Mouse (Mus musculus) limb, embryonic 10.5 days (tissue): ENCODE results near the gene Sult1d1. TPM values are rescaled to one million over a fixed set of nuclear protein-coding genes. Genes with fewer than 3 reads are reported as not detected.
"Not testable (repeated sequence)": the region's sequence is repeated elsewhere in the genome, so short reads cannot be mapped to it uniquely, and the experiment has no call there.

Experiments used
- DNase-seq: peaks from one replicate; pipeline ENCODE4 v3.0.0-alpha.2; 2017; ENCODE audit warnings: low spot score
- H3K27ac ChIP-seq: fragments of 300-500 bp; sonication (generic); 2 replicates; pipeline ENCODE4 v1.5.1; 2016; ENCODE audit warnings: mild to moderate bottlenecking
- H3K27me3 ChIP-seq: fragments of 300-500 bp; sonication (generic); 2 replicates; pipeline ENCODE4 v1.6.1; 2016; ENCODE audit warnings: low read depth, mild to moderate bottlenecking; ENCODE audit not compliant: poor library complexity, severe bottlenecking
- H3K36me3 ChIP-seq: fragments of 300-500 bp; sonication (generic); 2 replicates; pipeline ENCODE4 v1.6.1; 2016; ENCODE audit warnings: mild to moderate bottlenecking, moderate library complexity
- H3K4me1 ChIP-seq: fragments of 300-500 bp; sonication (generic); 2 replicates; pipeline ENCODE4 v1.6.1; 2016
- H3K4me3 ChIP-seq: fragments of 300-500 bp; sonication (generic); 2 replicates; pipeline ENCODE4 v1.5.1; 2016; ENCODE audit warnings: mild to moderate bottlenecking, moderate library complexity
- H3K9me3 ChIP-seq: fragments of 300-500 bp; sonication (generic); replicated peaks from 2 replicates; pipeline ENCODE4 v1.6.1; 2016; ENCODE audit warnings: mild to moderate bottlenecking
- WGBS: fragments of 180-500 bp; shearing (Covaris S2); methylation state at CpG from one replicate; pipeline ENCODE4 v1.1.7; 2016; 5-methylcytosine and 5-hydroxymethylcytosine counted together
- microRNA-seq: library from miRNA; unstranded; fragments of <30 nt; microRNA quantifications from one replicate; pipeline ENCODE4, GENCODE M21; 2017
- polyA plus RNA-seq: library from polyadenylated mRNA; unstranded; fragments of >200 nt; fragmentation: Nextera tagmentation; extraction: Ambion mirVana; gene quantifications from 2 replicates; pipeline ENCODE4 v1.2.1, GENCODE M21; 2016

Sult1d1 gene
- polyA plus RNA-seq, 1 experiment from 2014 or later = not detected

DNA sequence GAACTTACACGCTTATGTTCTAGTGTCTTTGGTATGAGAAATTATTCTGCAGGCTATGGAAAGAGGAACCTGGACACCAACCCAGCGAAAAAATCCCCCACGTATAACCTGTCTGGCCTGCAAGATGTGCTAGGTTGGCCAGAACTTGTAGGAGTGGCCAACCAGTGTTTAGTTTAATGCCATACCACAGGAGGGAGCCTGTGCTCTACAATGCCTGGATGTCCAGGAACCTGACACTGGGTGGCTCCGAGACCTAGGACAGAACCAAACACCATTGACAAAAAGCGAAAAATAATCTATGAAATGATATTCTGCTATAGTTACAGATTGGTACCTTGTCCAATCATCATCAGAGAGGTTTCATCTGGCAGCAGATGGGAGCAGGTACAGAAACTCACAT, 8.7 kb downstream of the Sult1d1 start:
- no peak for DNase-seq
- H3K27ac ChIP-seq = no peak overlapping the region
- WGBS = 73% methylated on average over 5 of the region's 5 CpGs
- H3K4me1 ChIP-seq = no peaks in the 10 kb centered on the region
- H3K27me3 ChIP-seq = no peaks in the 10 kb centered on the region
- no peak overlapping the region for H3K4me3 ChIP-seq
- no peaks in the 10 kb centered on the region for H3K9me3 ChIP-seq
- H3K36me3 ChIP-seq = no peaks in the 10 kb centered on the region

DNA sequence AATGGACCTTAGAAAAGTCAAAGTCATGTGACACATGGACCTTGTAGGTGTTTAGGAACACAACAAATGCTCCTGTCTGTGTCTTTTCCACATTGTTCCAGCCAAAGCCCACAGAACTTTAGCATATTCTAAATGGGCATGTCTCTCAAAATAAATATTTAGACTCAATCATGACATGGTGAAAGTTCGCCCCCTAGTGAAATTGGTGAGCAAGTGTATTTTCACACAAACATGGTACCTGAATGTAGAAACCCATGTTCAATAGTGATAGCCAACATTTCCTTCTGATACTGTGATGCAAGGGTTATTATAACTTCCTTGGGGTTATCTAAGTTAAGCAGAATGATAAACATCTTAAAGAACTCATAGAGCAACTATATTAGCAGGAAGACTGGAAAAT, 17.9 kb downstream of the Sult1d1 start:
- Histone ChIP-seq H3K4me3 (no peak overlapping the region), H3K27ac (no peak overlapping the region), H3K27me3 (no peaks in the 10 kb centered on the region), H3K4me1 (no peaks in the 10 kb centered on the region), H3K36me3 (no peaks in the 10 kb centered on the region), H3K9me3 (no peaks in the 10 kb centered on the region)
- WGBS = 47% methylated on average over 1 of the region's 1 CpGs
- no peak for DNase-seq

DNA sequence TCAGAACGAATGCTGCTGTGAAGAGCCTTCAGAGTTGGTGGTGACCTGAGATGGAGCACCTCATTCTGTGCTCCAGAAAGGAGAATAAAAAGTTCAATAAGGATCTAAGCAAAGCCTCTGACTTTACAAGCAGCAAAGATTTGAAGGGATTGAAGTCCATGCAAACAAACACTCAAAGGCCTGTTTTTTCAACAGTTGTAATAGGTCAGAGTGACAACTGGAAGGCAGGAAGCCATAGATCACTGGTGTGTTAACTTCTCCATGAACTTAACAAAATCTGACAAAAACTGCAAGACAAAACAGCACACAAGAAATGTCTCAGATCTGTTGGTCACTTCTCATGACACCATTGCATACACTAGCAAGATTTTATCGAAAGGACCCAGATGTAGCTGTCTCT, 30.7 kb downstream of the Sult1d1 start, which contains the start of gene Sult1b1:
Gene Sult1b1 (minus strand): TSS at position 85 of the 400 bp plus-strand sequence.
- WGBS = 94% methylated on average over 2 of the region's 2 CpGs
- Histone ChIP-seq H3K27ac (no peak within 1 kb of the TSS), H3K9me3 (no peaks in the 10 kb centered on the region)

DNA sequence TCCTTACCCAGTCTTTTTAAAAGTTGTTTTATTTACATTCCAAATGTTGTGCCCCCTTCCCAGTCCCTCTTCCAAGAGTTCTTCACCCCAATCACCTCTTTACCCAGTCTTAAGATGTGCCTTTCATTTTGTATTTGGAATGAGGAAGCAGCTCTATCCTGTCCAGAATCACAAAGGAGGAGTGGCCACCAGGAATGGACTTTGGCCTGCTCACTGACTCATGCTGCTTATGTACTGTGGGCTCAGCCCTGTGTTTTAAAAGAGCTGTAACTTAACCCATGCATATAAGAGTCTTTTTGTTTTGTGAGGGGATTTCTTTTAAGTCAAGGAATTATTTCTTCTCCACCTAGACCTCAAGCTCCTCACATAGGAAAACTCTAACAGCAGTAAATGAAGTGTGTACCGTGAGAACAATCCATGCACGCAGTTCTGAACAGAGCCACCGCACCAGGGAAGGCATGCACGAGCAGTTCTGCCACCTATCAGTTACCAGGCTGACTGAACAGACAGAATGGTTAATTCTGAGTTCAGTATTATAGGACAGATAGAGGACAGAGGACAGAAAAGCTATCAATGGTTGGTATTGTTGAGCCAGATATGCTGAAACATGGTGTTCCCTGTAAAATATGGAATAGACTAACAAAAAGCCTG, 32.7 kb downstream of the Sult1d1 start:
- H3K27me3 ChIP-seq = no peaks in the 10 kb centered on the region
- 92% methylated on average over 4 of the region's 4 CpGs for WGBS
- no peaks in the 10 kb centered on the region for H3K4me1 ChIP-seq
- H3K27ac ChIP-seq = no peak overlapping the region
- no peak for DNase-seq
- H3K36me3 ChIP-seq = no peaks in the 10 kb centered on the region
- H3K4me3 ChIP-seq = no peak overlapping the region
- no peaks in the 10 kb centered on the region for H3K9me3 ChIP-seq

More for the DNA sequence above, 30.7 kb downstream of the Sult1d1 start, which contains the start of gene Sult1b1:
- H3K4me3 ChIP-seq = no peak within 1 kb of the TSS
- DNase-seq = no peak
- no peaks in the 10 kb centered on the region for H3K36me3 ChIP-seq
- no peaks in the 10 kb centered on the region for H3K4me1 ChIP-seq
- no peaks in the 10 kb centered on the region for H3K27me3 ChIP-seq

DNA sequence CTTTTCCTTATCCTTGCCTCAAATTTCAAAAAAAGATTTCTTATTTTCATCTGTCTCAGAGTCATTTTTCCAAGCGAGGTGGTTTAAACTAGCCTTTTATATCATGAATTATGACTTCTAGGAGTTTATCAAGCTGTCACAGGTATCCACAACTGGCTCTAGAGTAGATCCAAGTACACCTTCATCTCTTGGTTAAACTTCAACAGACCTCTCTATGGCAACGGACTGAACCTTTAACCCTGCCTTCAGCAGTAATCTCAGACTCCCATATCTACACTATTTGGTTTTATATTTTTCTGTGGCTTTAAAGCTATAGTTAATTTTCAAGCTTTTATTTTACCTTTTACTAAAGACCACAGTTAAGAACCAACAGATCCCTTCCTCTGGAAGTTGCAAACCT, 36.5 kb downstream of the Sult1d1 start:
- DNase-seq = no peak
- Histone ChIP-seq H3K9me3 (no peaks in the 10 kb centered on the region), H3K27me3 (no peaks in the 10 kb centered on the region), H3K4me1 (no peaks in the 10 kb centered on the region), H3K4me3 (no peak overlapping the region), H3K27ac (no peak overlapping the region), H3K36me3 (no peaks in the 10 kb centered on the region)
- 74% methylated on average over 2 of the region's 2 CpGs for WGBS

DNA sequence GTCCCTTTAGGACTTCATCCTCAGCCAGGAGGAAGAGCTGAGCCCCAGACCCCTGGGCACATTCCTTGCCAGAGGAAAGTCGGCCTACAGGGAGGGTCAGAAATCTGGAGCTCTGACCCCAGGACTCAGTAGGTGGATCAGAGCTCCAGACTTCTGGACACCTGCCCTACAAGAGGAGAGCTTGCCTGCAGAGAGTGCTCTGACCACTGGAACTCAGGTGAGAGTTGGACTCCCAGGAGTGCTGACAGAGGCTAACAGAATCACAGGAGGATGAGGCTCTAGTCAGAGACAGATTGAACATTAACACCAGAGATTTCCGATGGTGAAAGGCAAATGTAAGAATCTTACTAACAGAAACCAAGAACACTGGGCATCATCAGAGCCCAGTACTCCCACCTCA, 45.3 kb downstream of the Sult1d1 start:
- DNase-seq, H3K4me3 ChIP-seq, H3K27ac ChIP-seq, H3K36me3 ChIP-seq, H3K27me3 ChIP-seq, H3K9me3 ChIP-seq, H3K4me1 ChIP-seq: not testable (repeated sequence)
- 87% methylated on average over 2 of the region's 2 CpGs for WGBS

DNA sequence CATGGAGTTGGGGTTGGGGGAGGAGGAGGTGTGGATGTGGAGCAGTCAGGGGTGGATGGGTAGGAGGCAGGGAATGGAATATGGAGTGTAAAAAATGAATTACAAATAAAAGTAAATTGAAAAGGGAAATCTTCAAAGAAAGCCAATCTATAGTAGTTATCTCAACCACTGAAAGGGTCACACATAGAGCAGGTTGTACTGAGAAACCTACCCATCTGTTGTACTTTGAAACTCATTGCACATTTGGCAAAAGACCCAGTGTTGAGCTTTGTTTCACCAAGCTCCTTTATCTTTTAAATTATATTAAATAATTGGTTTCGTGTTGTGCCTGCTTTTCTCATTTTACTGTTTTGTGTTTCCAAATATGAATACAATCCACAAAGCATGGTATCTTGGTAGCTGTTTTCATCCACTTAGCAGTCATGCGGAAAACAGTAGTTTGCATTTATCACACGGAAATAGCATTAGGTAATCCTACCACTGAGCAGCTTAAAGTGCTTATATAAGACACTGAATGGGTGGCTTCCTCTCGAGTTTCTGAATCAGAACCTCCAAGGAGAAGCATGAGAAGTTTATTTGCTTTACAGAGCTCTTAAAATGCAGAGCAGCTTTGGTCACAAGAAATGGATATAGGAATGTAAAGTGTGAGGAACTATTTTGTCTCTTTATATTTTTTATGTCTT, 62.9 kb downstream of the Sult1d1 start:
- Histone ChIP-seq H3K36me3 (no peaks in the 10 kb centered on the region), H3K27ac (no peak overlapping the region), H3K4me3 (no peak overlapping the region), H3K27me3 (no peaks in the 10 kb centered on the region), H3K4me1 (no peaks in the 10 kb centered on the region), H3K9me3 (no peaks in the 10 kb centered on the region)
- WGBS = 72% methylated on average over 4 of the region's 4 CpGs
- no peak for DNase-seq

Small RNA genes lying within 50 kb of the gene (microRNA-seq; reads per million reads assigned to microRNA genes)
- gene Mir3969 = not detected

Other genes starting within 250 kb of the Sult1d1 start
- gene Ugt2a3, start 231.8 kb downstream of the Sult1d1 start, polyA plus RNA-seq = not detected in 2 replicates
- gene Ugt2b38, start 144.8 kb downstream of the Sult1d1 start, polyA plus RNA-seq = not detected in 2 replicates
- not detected in 2 replicates for gene Ugt2a2, start 86.8 kb downstream of the Sult1d1 start, polyA plus RNA-seq
- not detected in 2 replicates for gene Gm43638, start 82.2 kb downstream of the Sult1d1 start, polyA plus RNA-seq
- not detected in 2 replicates for gene Ugt2a1, start 78.2 kb downstream of the Sult1d1 start, polyA plus RNA-seq
- not detected in 2 replicates for gene Sult1b1, start 30.8 kb downstream of the Sult1d1 start, polyA plus RNA-seq
- not detected in 2 replicates for gene Sult1e1, start 22.6 kb upstream of the Sult1d1 start, polyA plus RNA-seq
- not detected in 2 replicates for gene Csn1s1, start 97.2 kb upstream of the Sult1d1 start, polyA plus RNA-seq
- not detected in 2 replicates for gene Csn2, start 130.6 kb upstream of the Sult1d1 start, polyA plus RNA-seq
- gene Csn1s2a, start 205.5 kb upstream of the Sult1d1 start, polyA plus RNA-seq = not detected in 2 replicates
- gene Csn1s2b, start 239.1 kb upstream of the Sult1d1 start, polyA plus RNA-seq = not detected in 2 replicates